Mouse (Mus musculus) heart, adult 8-10 months (tissue): ENCODE measurements around the gene Atrip. TPM values are rescaled to one million over a fixed set of nuclear protein-coding genes. Genes with fewer than 3 reads are reported as not detected.

Source experiments
- DNase-seq: peaks from one replicate; pipeline ENCODE4 v3.0.0; 2022; ENCODE audit warnings: low spot score
- total RNA-seq, 4 experiments: library from RNA; stranded (reverse); gene quantifications; 2 replicates each; pipeline ENCODE4 v1.2.4; 2022

The Atrip gene
- total RNA-seq, 4 experiments from 2014 or later = 8.1 to 9.4 (median 8.5) TPM

GRCm38 (mm10) chr9:109038086-109038895 lies 35.6 kb downstream of the Atrip start, which contains the start of gene Shisa5:
Shisa5 (plus strand) TSS chr9:109038565.
- DNase-seq = peak; percentile 87

GRCm38 (mm10) chr9:109032435-109032834 lies 41.5 kb downstream of the Atrip start:
- no peak for DNase-seq

DNA sequence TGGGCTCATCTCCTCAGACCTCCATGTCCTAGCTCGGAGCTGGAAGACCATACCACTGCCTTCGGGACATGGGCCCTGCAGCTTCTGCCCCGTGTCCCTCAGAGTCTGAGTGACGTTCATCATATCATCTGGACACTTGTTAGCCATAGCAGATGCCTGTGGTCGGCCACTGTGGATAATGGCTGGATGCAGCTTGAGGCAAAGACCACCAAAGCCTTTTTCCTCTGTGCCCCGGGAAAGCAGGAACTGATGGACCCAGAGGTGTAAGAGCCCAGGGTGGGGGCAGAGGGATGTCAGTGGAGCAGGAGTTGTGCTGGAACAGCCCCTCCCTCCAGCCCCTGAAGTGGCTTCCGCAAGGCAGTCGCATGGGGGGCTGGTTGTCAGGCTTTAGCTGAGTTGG lies 42.2 kb downstream of the Atrip start:
- no peak for DNase-seq

- DNase-seq = no peak
Observed at GRCm38 (mm10) chr9:109031001-109031400, 42.9 kb downstream of the Atrip start.

GRCm38 (mm10) chr9:109030312-109030711 lies 43.6 kb downstream of the Atrip start:
- DNase-seq = no peak

GRCm38 (mm10) chr9:109028919-109029318 lies 45.0 kb downstream of the Atrip start:
- DNase-seq = no peak

DNA sequence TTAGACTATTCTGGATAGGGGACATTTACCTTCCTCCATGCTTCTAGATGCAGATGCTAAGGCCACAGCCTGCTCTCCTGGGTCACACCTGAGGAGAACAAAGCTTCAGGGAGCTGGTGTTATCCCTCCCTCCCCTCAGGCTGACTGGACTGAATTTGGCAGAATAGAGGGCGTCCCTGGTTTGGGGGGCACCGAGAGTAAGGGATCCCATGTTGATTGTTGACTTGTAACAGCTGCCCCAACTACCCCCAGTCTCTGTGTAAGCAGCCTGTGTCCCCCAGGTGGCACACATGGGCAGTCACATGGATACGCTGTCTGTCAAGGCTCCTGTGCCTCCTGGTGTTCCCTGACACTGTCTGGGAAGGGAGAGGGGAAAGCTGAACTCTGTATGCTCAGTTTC lies 45.5 kb downstream of the Atrip start:
- DNase-seq = no peak

DNA sequence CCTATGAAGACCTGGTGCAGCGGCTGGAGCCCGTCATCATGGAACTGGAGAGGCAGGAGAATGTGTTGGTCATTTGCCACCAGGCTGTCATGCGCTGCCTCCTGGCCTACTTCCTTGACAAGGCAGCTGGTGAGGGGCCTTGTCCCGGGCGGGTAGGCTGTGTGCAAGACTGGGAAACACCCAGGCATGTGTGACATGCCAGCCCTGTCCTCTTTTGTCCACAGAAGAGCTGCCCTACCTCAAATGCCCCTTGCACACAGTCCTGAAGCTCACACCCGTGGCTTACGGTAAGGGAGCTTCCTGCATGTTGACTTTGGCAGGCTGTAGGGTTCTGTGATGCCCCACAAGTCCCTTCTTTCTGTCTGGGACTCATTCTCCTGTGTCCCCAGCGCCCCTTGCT lies 46.4 kb downstream of the Atrip start:
- DNase-seq = peak; percentile 39

DNA sequence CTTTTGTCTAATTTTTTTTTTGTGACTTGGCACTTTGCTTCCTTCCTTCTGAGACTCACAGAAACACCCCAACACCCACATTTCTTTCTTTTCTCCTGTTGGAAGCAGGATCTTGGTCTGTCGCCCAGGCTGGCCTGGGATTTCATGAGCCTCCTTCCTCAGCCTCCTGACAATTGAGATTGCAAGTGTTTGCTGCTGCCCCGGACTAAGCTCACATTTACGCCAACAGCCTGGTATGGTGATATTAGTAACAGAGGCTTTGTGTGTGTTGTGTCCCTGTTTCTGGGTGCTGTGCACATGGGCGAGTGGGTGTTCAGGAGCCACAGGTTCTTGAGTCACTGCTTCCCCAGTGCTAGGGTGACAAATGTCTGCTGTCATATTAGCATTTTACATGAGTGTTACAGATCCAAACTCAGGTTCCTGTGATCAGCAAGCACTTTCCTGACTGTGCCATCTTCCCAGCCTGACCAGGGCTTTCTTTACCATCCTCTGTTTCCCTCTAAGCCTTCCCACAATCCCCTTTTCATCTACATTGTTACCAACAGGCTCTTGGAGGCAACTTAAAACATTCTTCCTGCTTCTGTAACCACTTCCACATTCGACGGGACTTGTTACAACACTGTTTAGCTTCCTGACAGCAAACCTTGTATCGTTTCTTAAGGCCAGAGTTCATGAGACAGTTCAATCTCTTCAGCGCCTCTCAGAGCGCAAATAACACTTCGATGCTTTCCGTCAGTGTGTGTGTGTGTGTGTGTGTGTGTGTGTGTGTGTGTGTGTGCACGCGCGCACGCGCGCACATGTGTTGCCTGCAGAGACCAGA lies 50.8 kb downstream of the Atrip start:
- no peak for DNase-seq

GRCm38 (mm10) chr9:109021428-109021827 lies 52.5 kb downstream of the Atrip start:
- no peak for DNase-seq

GRCm38 (mm10) chr9:109016973-109017604 lies 56.8 kb downstream of the Atrip start:
- no peak for DNase-seq

GRCm38 (mm10) chr9:109015397-109015796 lies 58.5 kb downstream of the Atrip start:
- no peak for DNase-seq

GRCm38 (mm10) chr9:109010316-109010690 lies 63.6 kb downstream of the Atrip start:
- DNase-seq = no peak

DNA sequence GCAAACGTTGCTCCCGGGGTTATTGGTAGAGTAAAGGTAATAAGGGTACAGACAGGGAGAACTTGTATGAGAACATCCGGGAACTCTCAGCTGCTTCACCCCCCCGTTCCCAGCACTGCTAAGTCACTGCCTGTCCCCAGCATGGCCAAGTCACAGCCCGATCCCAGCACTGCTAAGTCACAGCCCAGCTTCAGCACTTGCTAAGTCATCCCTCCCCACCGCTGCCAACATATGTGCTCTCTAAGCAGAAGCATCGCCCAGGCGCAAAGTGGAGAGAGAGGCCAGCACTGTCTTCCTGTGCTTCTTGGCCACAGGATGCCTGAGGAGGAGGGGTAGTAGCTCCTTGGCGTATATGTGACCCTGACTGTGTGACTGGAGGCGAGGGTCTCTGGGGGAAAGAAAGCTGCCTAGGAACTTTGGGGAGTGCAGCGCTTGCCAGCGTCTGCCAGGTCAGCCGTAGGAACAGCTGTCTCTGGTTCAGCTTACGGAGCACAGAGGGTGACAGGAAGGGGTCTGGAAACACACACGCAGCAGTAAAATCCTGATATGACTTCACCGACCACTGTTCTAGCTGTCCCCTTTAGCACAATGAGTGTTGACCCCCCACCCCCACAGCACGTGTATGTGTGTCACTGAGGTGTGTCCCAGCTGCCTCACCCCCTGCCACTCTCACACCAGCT lies 64.1 kb downstream of the Atrip start:
- peak; percentile 58 for DNase-seq

GRCm38 (mm10) chr9:109008994-109009635 lies 64.8 kb downstream of the Atrip start:
- no peak for DNase-seq

DNA sequence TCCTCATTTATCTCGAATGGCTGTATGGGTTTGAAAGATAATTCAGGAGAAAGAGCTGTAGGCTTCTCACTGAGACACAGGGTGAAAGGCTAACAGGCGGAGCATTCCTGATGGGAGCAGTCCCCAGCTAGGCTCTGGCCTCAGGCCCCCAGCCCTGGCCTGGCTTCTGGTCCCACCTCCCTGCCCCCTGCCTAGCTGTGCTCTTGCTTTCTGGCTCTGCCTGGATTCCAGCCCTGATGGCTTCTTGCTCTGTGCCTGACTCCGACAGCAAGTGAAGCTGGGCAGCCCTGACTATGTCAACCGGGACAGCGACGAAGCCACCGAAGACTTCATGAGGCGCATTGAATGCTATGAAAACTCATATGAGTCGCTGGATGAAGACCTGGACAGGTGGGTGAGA lies 65.8 kb downstream of the Atrip start:
- no peak for DNase-seq

Other genes with a start within 250 kb of the Atrip start
- under 1 TPM in 3 of 4 experiments, not detected in 1; 0.03 to 0.32 (median 0.28) TPM for gene Celsr3, start 247.8 kb downstream of the Atrip start, total RNA-seq
- 10 to 100 TPM; 16.6 to 23.6 (median 21.4) TPM for gene Slc26a6, start 220.8 kb downstream of the Atrip start, total RNA-seq
- under 1 TPM in 1 of 4 experiments, not detected in 3; 0.28 TPM for gene Tmem89, start 159.5 kb downstream of the Atrip start, total RNA-seq
- gene Uqcrc1, start 137.5 kb downstream of the Atrip start, total RNA-seq = 1,000 to 10,000 TPM; 2,127 to 2,243 (median 2,213) TPM
- under 1 TPM; 0.31 to 0.49 (median 0.32) TPM for gene Col7a1, start 120.5 kb downstream of the Atrip start, total RNA-seq
- not detected for gene Ucn2, start 88.1 kb downstream of the Atrip start, total RNA-seq
- gene Pfkfb4, start 82.3 kb downstream of the Atrip start, total RNA-seq = 1 to 10 TPM; 1.4 to 2.1 (median 1.9) TPM
- gene Shisa5, start 35.6 kb downstream of the Atrip start, total RNA-seq = 10 to 100 TPM; 30.1 to 36.9 (median 33.7) TPM
- 10 to 100 TPM; 16.3 to 19.2 (median 17.6) TPM for gene Trex1, start 14.4 kb downstream of the Atrip start, total RNA-seq
- 10 to 100 TPM; 10.5 to 13.4 (median 12.7) TPM for gene Ccdc51, start 8.4 kb upstream of the Atrip start, total RNA-seq
- gene Tma7, start 8.5 kb upstream of the Atrip start, total RNA-seq = 100 to 1,000 TPM; 220 to 257 (median 236) TPM
- 10 to 100 TPM; 21.6 to 25.9 (median 22.9) TPM for gene Plxnb1, start 21.3 kb upstream of the Atrip start, total RNA-seq
- gene Fbxw21, start 87.9 kb upstream of the Atrip start, total RNA-seq = not detected
- gene Fbxw13, start 121.9 kb upstream of the Atrip start, total RNA-seq = not detected
- gene Fbxw20, start 160.6 kb upstream of the Atrip start, total RNA-seq = not detected
- gene Fbxw14, start 213.6 kb upstream of the Atrip start, total RNA-seq = not detected